Mouse (Mus musculus) bone marrow, adult 2 months (tissue): Measurements from ENCODE around the gene Cd47. TPM values are rescaled to one million over a fixed set of nuclear protein-coding genes. Genes with fewer than 3 reads are reported as not detected.

Experiments
- H3K27ac ChIP-seq: fragments of 200-500 bp; 2 replicates; pipeline ENCODE4 v1.5.1; 2012; ENCODE audit warnings: low read depth, mild to moderate bottlenecking, control low read depth, inconsistent platforms, low read length; ENCODE audit not compliant: control insufficient read depth, poor library complexity, insufficient read depth
- H3K4me1 ChIP-seq: fragments of 200-500 bp; 2 replicates; pipeline ENCODE4 v1.6.1; 2011; ENCODE audit warnings: low read length; ENCODE audit not compliant: control insufficient read depth, insufficient read depth
- H3K4me3 ChIP-seq: fragments of 200-500 bp; replicated peaks from 2 replicates; pipeline ENCODE3; 2011; ENCODE audit warnings: mild to moderate bottlenecking, low read depth, low read length, control low read depth; ENCODE audit not compliant: control insufficient read depth
- CTCF ChIP-seq: fragments of 200-500 bp; IDR thresholded peaks from 2 replicates; pipeline ENCODE4 v1.5.1; 2011; ENCODE audit warnings: low read length, control low read depth; ENCODE audit not compliant: control insufficient read depth, insufficient read depth
- POLR2A ChIP-seq: fragments of 200-500 bp; IDR thresholded peaks from 2 replicates; pipeline ENCODE4 v1.6.1; 2011; ENCODE audit warnings: low read depth, mild to moderate bottlenecking, control low read depth, low read length, borderline replicate concordance; ENCODE audit not compliant: control insufficient read depth
- WGBS: fragments of 180-500 bp; shearing (Covaris S2); methylation state at CpG from one replicate; pipeline ENCODE4 v1.1.7; 2018; 5-methylcytosine and 5-hydroxymethylcytosine counted together
- polyA plus RNA-seq: library from polyadenylated mRNA; stranded (reverse); fragments of >200 nt; gene quantifications from 2 replicates; pipeline ENCODE4 v1.2.4, GENCODE M21; 2011; ENCODE audit warnings: low replicate concordance; ENCODE audit not compliant: missing spikeins, insufficient read depth, insufficient read length

The Cd47 gene
- polyA plus RNA-seq, 1 experiment = 159 TPM

- peaks cover 2% of the 10 kb centered on the region; the same call in 1 of the 2 replicates for H3K4me1 ChIP-seq
- 66% methylated on average over 2 of the region's 2 CpGs for WGBS
- no peak overlapping the region for H3K27ac ChIP-seq
Measured at GRCm38 (mm10) chr16:49878051-49878450, 77.7 kb downstream of the Cd47 start.

GRCm38 (mm10) chr16:49886403-49887066 is 86.2 kb downstream of the Cd47 start:
- Histone ChIP-seq H3K27ac (no peak overlapping the region), H3K4me3 (no peak overlapping the region), H3K4me1 (peaks cover 2% of the 10 kb centered on the region; the same call in 1 of the 2 replicates)
- TF ChIP-seq POLR2A = no peak
- TF ChIP-seq CTCF = no peak
- WGBS = 77% methylated on average over 9 of the region's 9 CpGs

More at GRCm38 (mm10) chr16:49878051-49878450, 77.7 kb downstream of the Cd47 start:
- TF ChIP-seq CTCF (no peak), POLR2A (no peak)
- no peak overlapping the region for H3K4me3 ChIP-seq

GRCm38 (mm10) chr16:49887290-49887689 is 87.0 kb downstream of the Cd47 start:
- H3K4me3 ChIP-seq = no peak overlapping the region
- WGBS = 48% methylated on average over 3 of the region's 3 CpGs
- TF ChIP-seq CTCF (no peak), POLR2A (no peak)
- peaks cover 2% of the 10 kb centered on the region; the same call in 1 of the 2 replicates for H3K4me1 ChIP-seq
- H3K27ac ChIP-seq = no peak overlapping the region

GRCm38 (mm10) chr16:49887811-49888564 is 87.7 kb downstream of the Cd47 start:
- Histone ChIP-seq H3K4me1 (peaks cover 2% of the 10 kb centered on the region; the same call in 1 of the 2 replicates), H3K4me3 (no peak overlapping the region), H3K27ac (0 out of 2 replicates have a peak overlapping the region, but pooled peaks have one; percentile 47)
- no peak for TF ChIP-seq CTCF
- no peak for TF ChIP-seq POLR2A
- WGBS = 10% methylated on average over 9 of the region's 9 CpGs

- Histone ChIP-seq H3K4me3 (no peak overlapping the region), H3K4me1 (peaks cover 2% of the 10 kb centered on the region; the same call in 1 of the 2 replicates), H3K27ac (no peak overlapping the region)
- 92% methylated on average over 2 of the region's 2 CpGs for WGBS
- TF ChIP-seq CTCF (no peak), POLR2A (no peak)
Measured at GRCm38 (mm10) chr16:49889031-49889655, 88.8 kb downstream of the Cd47 start.

- H3K27ac ChIP-seq = no peak overlapping the region
- 75% methylated on average over 3 of the region's 3 CpGs for WGBS
- TF ChIP-seq CTCF (no peak), POLR2A (no peak)
- H3K4me3 ChIP-seq = no peak overlapping the region
- peaks cover 2% of the 10 kb centered on the region; the same call in 1 of the 2 replicates for H3K4me1 ChIP-seq
Measured at GRCm38 (mm10) chr16:49892252-49892651, 91.9 kb downstream of the Cd47 start.

- no peak overlapping the region for H3K27ac ChIP-seq
- 86% methylated on average over 2 of the region's 2 CpGs for WGBS
- TF ChIP-seq CTCF (peak; percentile 86), POLR2A (no peak)
- no peak overlapping the region for H3K4me3 ChIP-seq
- H3K4me1 ChIP-seq = peaks cover 2% of the 10 kb centered on the region; the same call in 1 of the 2 replicates
Measured at GRCm38 (mm10) chr16:49892945-49893344, 92.6 kb downstream of the Cd47 start.

- TF ChIP-seq POLR2A (no peak), CTCF (no peak)
Measured at GRCm38 (mm10) chr16:49894624-49895023, 94.3 kb downstream of the Cd47 start.

More at GRCm38 (mm10) chr16:49894624-49895023, 94.3 kb downstream of the Cd47 start:
- H3K27ac ChIP-seq = no peak overlapping the region
- no peak overlapping the region for H3K4me3 ChIP-seq
- H3K4me1 ChIP-seq = no peaks in the 10 kb centered on the region
- WGBS = 91% methylated on average over 4 of the region's 4 CpGs
